Mouse (Mus musculus): ENCODE measurements at regions not wholly inside any gene's neighbourhood (a gene's known extent, or its start where the extent isn't known, plus 50 kb on each side); places are given as distances from the start of the nearest gene placed in this dataset.

DNA sequence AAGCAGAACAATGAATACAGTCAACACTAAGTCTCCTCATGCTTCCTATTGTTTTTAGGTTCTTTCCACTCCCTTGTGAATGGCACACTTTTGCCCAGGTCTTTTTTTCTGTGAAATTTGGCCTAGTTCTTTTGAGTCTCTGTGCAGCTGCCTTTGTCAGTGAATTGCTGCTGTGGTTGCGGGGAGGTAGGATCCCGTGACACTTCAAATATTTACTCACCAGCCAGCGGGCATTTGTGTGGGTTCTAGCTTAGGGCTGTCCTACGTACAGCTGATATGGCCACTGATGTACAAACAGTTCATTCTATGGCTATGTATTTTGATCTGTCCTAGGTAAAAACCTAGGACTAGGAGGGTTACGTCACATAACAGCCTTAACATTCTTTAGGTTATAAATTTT is 112.1 kb downstream of the Ube2e3 start:
- no peak for TF ChIP-seq POLR2A (IDR thresholded peaks at IDR 0.05; ENCODE audit: insufficient read depth, low read depth, low read length)
- TF ChIP-seq CTCF (IDR thresholded peaks at IDR 0.05; ENCODE audit: insufficient read depth, low read depth, low read length) = no peak
